Mouse (Mus musculus) E14TG2a.4 (cell line): ENCODE measurements around the gene Obsl1.

Experiments used
- CTCF ChIP-seq: conservative IDR thresholded peaks from 2 replicates; pipeline ENCODE4 v1.5.1; 2014; ENCODE audit warnings: low read length
- NANOG ChIP-seq: IDR thresholded peaks from 2 replicates; pipeline ENCODE4 v1.6.1; 2014; ENCODE audit warnings: borderline replicate concordance, low read length, mixed read lengths
- POU5F1 ChIP-seq: IDR thresholded peaks from 2 replicates; pipeline ENCODE4 v1.6.1; 2014; ENCODE audit warnings: low read length, borderline replicate concordance

DNA sequence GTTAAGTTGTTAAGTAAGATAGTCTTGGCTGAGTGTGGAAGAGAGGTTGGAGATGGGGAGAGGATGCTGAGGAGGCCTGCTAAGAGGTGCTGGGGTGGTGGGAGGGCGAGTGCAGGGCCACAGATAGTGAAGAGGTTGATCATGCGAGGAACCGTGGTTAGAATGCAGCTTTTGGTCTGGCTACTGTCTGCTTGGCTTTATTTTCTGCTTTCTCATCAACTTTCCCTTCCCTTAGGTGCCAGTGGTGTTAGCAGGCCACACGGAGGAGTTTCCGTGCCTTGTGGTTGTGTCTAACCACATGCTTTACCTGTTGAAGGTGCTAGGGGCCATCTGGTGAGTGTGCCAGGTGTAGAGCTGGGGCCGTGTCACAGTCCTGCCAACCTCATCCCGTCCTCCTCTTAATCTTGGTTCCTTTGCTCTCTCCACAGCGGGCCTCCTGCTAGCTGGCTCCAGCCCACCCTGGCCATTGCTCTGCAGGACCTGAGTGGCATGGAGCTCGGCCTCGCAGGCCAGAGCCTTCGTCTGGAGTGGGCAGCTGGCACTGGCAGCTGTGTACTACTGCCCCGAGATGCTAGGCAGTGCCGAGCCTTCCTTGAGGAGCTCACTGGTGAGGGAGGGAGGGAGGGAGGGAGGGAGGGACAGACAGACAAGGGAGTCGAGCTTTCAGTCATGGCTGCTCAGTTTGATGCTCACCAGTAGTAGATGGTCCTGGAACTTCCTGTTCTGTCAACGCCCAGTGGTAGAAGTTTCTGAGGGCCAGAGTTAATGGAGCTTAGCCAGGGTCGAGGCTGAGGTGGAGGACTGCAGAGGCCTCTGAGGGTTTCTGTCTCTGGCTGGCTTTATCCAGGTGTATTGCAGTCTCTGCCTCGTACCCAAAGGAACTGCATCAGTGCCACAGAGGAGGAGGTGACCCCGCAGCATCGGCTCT is 27.3 kb upstream of the Obsl1 start:
- no peak for TF ChIP-seq CTCF
- no peak for TF ChIP-seq NANOG
- no peak for TF ChIP-seq POU5F1
